Mouse (Mus musculus): ENCODE data around the gene Ccdc90b. TPM values are rescaled to one million over a fixed set of nuclear protein-coding genes. Genes with fewer than 3 reads are reported as not detected.

The Ccdc90b gene
- polyA plus RNA-seq, 2 experiments, result 8.3 to 13.6 TPM

GRCm38 (mm10) chr7:92580491-92581207, 19.7 kb downstream of the Ccdc90b start:
- ATAC-seq (ENCODE audit: insufficient read depth) (no peak), DNase-seq (ENCODE audit: low read depth in 3 of 3, low spot score in 3 of 3) (no peak)
- Histone ChIP-seq H3K27me3 (ENCODE audit: control insufficient read depth, insufficient read depth, low read length) (no peaks in the 10 kb centered on the region), H3K4me3 (ENCODE audit: insufficient read depth in 1 of 2, low read depth in 2 of 2, low read length in 2 of 2) (no peak overlapping the region), H3K4me1 (replicated peaks; ENCODE audit: control insufficient read depth in 2 of 2, insufficient read depth in 2 of 2, low read length in 1 of 2) (no peaks in the 10 kb centered on the region), H3K4me2 (ENCODE audit: low read depth) (no peak overlapping the region), H3K9ac (replicated peaks) (no peak overlapping the region), H3K9me3 (ENCODE audit: control insufficient read depth, low read length) (no peaks in the 10 kb centered on the region), H3K27ac (no peak overlapping the region), H3K36me3 (replicated peaks; ENCODE audit: control insufficient read depth, insufficient read depth, low read depth) (no peaks in the 10 kb centered on the region)
- no peak for TF ChIP-seq EP300 (IDR thresholded peaks at IDR 0.05; ENCODE audit: low read depth)
- no peak for TF ChIP-seq CTCF (IDR thresholded peaks at IDR 0.05; ENCODE audit: low read depth)
- 72% methylated on average over 5 of the region's 5 CpGs for WGBS (ENCODE audit: insufficient replicate concordance)

DNA sequence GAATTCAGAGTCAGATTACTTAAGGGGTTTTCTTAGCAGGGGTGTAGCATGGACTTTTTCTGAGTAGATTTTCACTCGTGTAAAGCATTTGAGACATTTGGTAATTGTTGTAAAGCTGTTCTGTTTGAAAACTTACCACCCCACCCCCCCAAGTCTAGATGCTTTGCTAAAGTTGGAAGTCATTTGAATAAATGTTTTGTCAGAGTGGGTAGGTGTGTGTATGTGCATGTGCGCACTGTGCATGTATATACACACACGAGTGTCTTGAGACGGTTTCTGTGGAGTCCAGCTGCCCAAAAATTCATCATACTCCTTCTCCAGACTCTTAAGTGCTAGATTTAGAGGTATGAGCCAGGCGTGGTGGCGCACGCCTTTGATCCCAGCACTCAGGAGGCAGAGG, 22.6 kb downstream of the Ccdc90b start:
- H3K9ac ChIP-seq (replicated peaks), result no peak overlapping the region
- H3K9me3 ChIP-seq (ENCODE audit: control insufficient read depth, low read length), result no peaks in the 10 kb centered on the region
- 70% methylated on average over 7 of the region's 7 CpGs for WGBS (ENCODE audit: insufficient replicate concordance)
- DNase-seq (ENCODE audit: low read depth in 3 of 3, low spot score in 3 of 3), result no peak
- H3K36me3 ChIP-seq (replicated peaks; ENCODE audit: control insufficient read depth, insufficient read depth, low read depth), result no peaks in the 10 kb centered on the region
- no peak overlapping the region for H3K27ac ChIP-seq
- TF ChIP-seq EP300 (IDR thresholded peaks at IDR 0.05; ENCODE audit: low read depth) (no peak), CTCF (IDR thresholded peaks at IDR 0.05; ENCODE audit: low read depth) (no peak)
- no peaks in the 10 kb centered on the region for H3K4me1 ChIP-seq (replicated peaks; ENCODE audit: control insufficient read depth in 2 of 2, insufficient read depth in 2 of 2, low read length in 1 of 2)
- H3K4me3 ChIP-seq (ENCODE audit: insufficient read depth in 1 of 2, low read depth in 2 of 2, low read length in 2 of 2), result no peak overlapping the region
- no peak for ATAC-seq (ENCODE audit: insufficient read depth)
- no peaks in the 10 kb centered on the region for H3K27me3 ChIP-seq (ENCODE audit: control insufficient read depth, insufficient read depth, low read length)
- no peak overlapping the region for H3K4me2 ChIP-seq (ENCODE audit: low read depth)

DNA sequence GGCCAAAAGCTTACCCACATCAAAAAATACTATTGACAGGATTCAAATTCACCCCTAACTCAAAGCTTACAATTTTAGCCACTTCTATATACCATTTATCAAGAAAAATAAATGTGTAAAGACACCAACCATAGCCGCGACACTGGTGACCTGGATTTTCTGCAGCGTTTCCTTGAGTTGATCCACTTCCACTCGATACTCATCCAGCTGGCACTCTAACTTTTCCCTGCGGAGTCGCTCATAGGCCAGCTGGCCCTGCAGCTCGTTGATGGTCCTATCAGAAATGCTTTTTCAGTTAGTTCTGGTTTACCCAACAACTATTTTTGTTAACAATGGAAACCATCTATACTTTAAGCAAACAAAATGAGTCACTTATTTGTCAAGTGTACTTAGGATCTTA, 29.0 kb downstream of the Ccdc90b start:
- no peak overlapping the region for H3K4me2 ChIP-seq (ENCODE audit: low read depth)
- no peak for TF ChIP-seq CTCF (IDR thresholded peaks at IDR 0.05; ENCODE audit: low read depth)
- TF ChIP-seq EP300 (IDR thresholded peaks at IDR 0.05; ENCODE audit: low read depth), result no peak
- no peak for ATAC-seq (ENCODE audit: insufficient read depth)
- H3K27ac ChIP-seq, result no peak overlapping the region
- H3K9me3 ChIP-seq (ENCODE audit: control insufficient read depth, low read length), result no peaks in the 10 kb centered on the region
- H3K9ac ChIP-seq (replicated peaks), result no peak overlapping the region
- no peak overlapping the region for H3K4me3 ChIP-seq (ENCODE audit: insufficient read depth in 1 of 2, low read depth in 2 of 2, low read length in 2 of 2)
- no peaks in the 10 kb centered on the region for H3K27me3 ChIP-seq (ENCODE audit: control insufficient read depth, insufficient read depth, low read length)
- 75% methylated on average over 7 of the region's 7 CpGs for WGBS (ENCODE audit: insufficient replicate concordance)
- no peaks in the 10 kb centered on the region for H3K36me3 ChIP-seq (replicated peaks; ENCODE audit: control insufficient read depth, insufficient read depth, low read depth)
- H3K4me1 ChIP-seq (replicated peaks; ENCODE audit: control insufficient read depth in 2 of 2, insufficient read depth in 2 of 2, low read length in 1 of 2), result no peaks in the 10 kb centered on the region
- no peak for DNase-seq (ENCODE audit: low read depth in 3 of 3, low spot score in 3 of 3)

GRCm38 (mm10) chr7:92590842-92591241, 29.9 kb downstream of the Ccdc90b start:
- TF ChIP-seq EP300 (IDR thresholded peaks at IDR 0.05; ENCODE audit: low read depth), result no peak
- TF ChIP-seq CTCF (IDR thresholded peaks at IDR 0.05; ENCODE audit: low read depth), result no peak

GRCm38 (mm10) chr7:92604961-92605360, 44.0 kb downstream of the Ccdc90b start:
- DNase-seq (ENCODE audit: low read depth in 3 of 3, low spot score in 3 of 3) (no peak), ATAC-seq (ENCODE audit: insufficient read depth) (no peak)
- Histone ChIP-seq H3K9ac (replicated peaks) (no peak overlapping the region), H3K36me3 (replicated peaks; ENCODE audit: control insufficient read depth, insufficient read depth, low read depth) (no peaks in the 10 kb centered on the region), H3K27ac (no peak overlapping the region), H3K27me3 (ENCODE audit: control insufficient read depth, insufficient read depth, low read length) (no peaks in the 10 kb centered on the region), H3K4me2 (ENCODE audit: low read depth) (no peak overlapping the region), H3K4me3 (ENCODE audit: insufficient read depth in 1 of 2, low read depth in 2 of 2, low read length in 2 of 2) (no peak overlapping the region), H3K4me1 (replicated peaks; ENCODE audit: control insufficient read depth in 2 of 2, insufficient read depth in 2 of 2, low read length in 1 of 2) (no peaks in the 10 kb centered on the region), H3K9me3 (ENCODE audit: control insufficient read depth, low read length) (no peaks in the 10 kb centered on the region)
- no peak for TF ChIP-seq CTCF (IDR thresholded peaks at IDR 0.05; ENCODE audit: low read depth)
- 66% methylated on average over 7 of the region's 7 CpGs for WGBS (ENCODE audit: insufficient replicate concordance)

More at GRCm38 (mm10) chr7:92590842-92591241, 29.9 kb downstream of the Ccdc90b start:
- H3K4me3 ChIP-seq (ENCODE audit: insufficient read depth in 1 of 2, low read depth in 2 of 2, low read length in 2 of 2), result no peak overlapping the region
- no peaks in the 10 kb centered on the region for H3K9me3 ChIP-seq (ENCODE audit: control insufficient read depth, low read length)
- no peaks in the 10 kb centered on the region for H3K4me1 ChIP-seq (replicated peaks; ENCODE audit: control insufficient read depth in 2 of 2, insufficient read depth in 2 of 2, low read length in 1 of 2)
- DNase-seq (ENCODE audit: low read depth in 3 of 3, low spot score in 3 of 3) (no peak), ATAC-seq (ENCODE audit: insufficient read depth) (no peak)
- H3K27ac ChIP-seq, result no peak overlapping the region
- no peaks in the 10 kb centered on the region for H3K27me3 ChIP-seq (ENCODE audit: control insufficient read depth, insufficient read depth, low read length)
- H3K4me2 ChIP-seq (ENCODE audit: low read depth), result no peak overlapping the region
- H3K9ac ChIP-seq (replicated peaks), result no peak overlapping the region
- no peaks in the 10 kb centered on the region for H3K36me3 ChIP-seq (replicated peaks; ENCODE audit: control insufficient read depth, insufficient read depth, low read depth)
- WGBS (ENCODE audit: insufficient replicate concordance), result 66% methylated on average over 2 of the region's 2 CpGs

All from liver, embryonic 14.5 days (tissue).